Mouse (Mus musculus) ovary, postnatal 10 days (tissue): ENCODE measurements around the gene Vps52.

Source experiments
- DNase-seq: peaks from one replicate; pipeline ENCODE4 v3.0.0; 2022; ENCODE audit warnings: low spot score

Vps52 gene

GRCm38 (mm10) chr17:34006570-34006969 is 51.0 kb downstream of the Vps52 start:
- DNase-seq: no peak

- no peak for DNase-seq
These were observed 54.5 kb downstream of the Vps52 start for GRCm38 (mm10) chr17:34010156-34010555.

GRCm38 (mm10) chr17:34013436-34013835 is 57.8 kb downstream of the Vps52 start:
- no peak for DNase-seq
